Mouse (Mus musculus) ES-E14 (cell line): ENCODE data around the gene Pgpep1l. TPM values are rescaled to one million over a fixed set of nuclear protein-coding genes. Genes with fewer than 3 reads are reported as not detected.
"Not testable (repeated sequence)": the region's sequence is repeated elsewhere in the genome, so short reads cannot be mapped to it uniquely, and the experiment has no call there.

ENCODE experiments used
- DNase-seq: peaks from one replicate; pipeline ENCODE4 v3.0.0-alpha.2; 2013; ENCODE audit warnings: low read depth, low spot score
- H3K27ac ChIP-seq: 2 replicates; pipeline ENCODE4 v1.5.1; 2012; ENCODE audit warnings: low read depth, mild to moderate bottlenecking, low read length, moderate library complexity, mixed read lengths; ENCODE audit not compliant: poor library complexity, insufficient read depth, severe bottlenecking
- H3K36me3 ChIP-seq: 2 replicates; pipeline ENCODE4 v1.6.1; 2012; ENCODE audit warnings: mild to moderate bottlenecking, low read length, moderate library complexity, mixed read lengths; ENCODE audit not compliant: control insufficient read depth, poor library complexity, insufficient read depth, severe bottlenecking
- H3K4me1 ChIP-seq, 2 experiments: fragments of 150-350 bp in 1 of 2; sonication (generic) in 1 of 2; 2 replicates each; pipeline ENCODE4 v1.6.1; 2012; ENCODE audit warnings: low read length in 2 of 2, mild to moderate bottlenecking in 1 of 2, mixed read lengths in 1 of 2; ENCODE audit not compliant: control insufficient read depth in 2 of 2, insufficient read depth in 2 of 2, poor library complexity in 1 of 2
- H3K4me3 ChIP-seq, 2 experiments: fragments of 150-350 bp in 1 of 2; sonication (generic) in 1 of 2; 2 replicates each; pipeline ENCODE4 v1.5.1; 2012; ENCODE audit warnings: low read length in 2 of 2, low read depth in 1 of 2, mild to moderate bottlenecking in 1 of 2, mixed read lengths in 1 of 2; ENCODE audit not compliant: insufficient read depth in 1 of 2, poor library complexity in 1 of 2, severe bottlenecking in 1 of 2
- H3K9ac ChIP-seq: 2 replicates; pipeline ENCODE4 v1.6.1; 2012; ENCODE audit warnings: low read depth, mild to moderate bottlenecking, low read length, mixed read lengths; ENCODE audit not compliant: poor library complexity, insufficient read depth, severe bottlenecking
- H3K9me3 ChIP-seq: fragments of 150-350 bp; sonication (generic); 2 replicates; pipeline ENCODE4 v1.6.1; 2012; ENCODE audit warnings: low read depth, mild to moderate bottlenecking, low read length; ENCODE audit not compliant: control insufficient read depth, insufficient read depth
- CHD2 ChIP-seq: IDR thresholded peaks from 2 replicates; pipeline ENCODE4 v1.6.1; 2014; ENCODE audit warnings: mild to moderate bottlenecking, low read depth, low read length, inconsistent platforms
- HCFC1 ChIP-seq: IDR thresholded peaks from 2 replicates; pipeline ENCODE4 v1.6.1; 2012; ENCODE audit warnings: low read length, inconsistent platforms, borderline replicate concordance; ENCODE audit not compliant: insufficient read depth
- MAFK ChIP-seq: IDR thresholded peaks from 2 replicates; pipeline ENCODE4 v1.6.1; 2014; ENCODE audit warnings: mild to moderate bottlenecking, low read depth, low read length, inconsistent platforms; ENCODE audit not compliant: insufficient read depth
- ZC3H11A ChIP-seq: IDR thresholded peaks from 2 replicates; pipeline ENCODE4 v1.6.1; 2012; ENCODE audit warnings: low read depth, mild to moderate bottlenecking, inconsistent platforms, low read length, borderline replicate concordance
- ZNF384 ChIP-seq: IDR thresholded peaks from 2 replicates; pipeline ENCODE4 v1.6.1; 2012; ENCODE audit warnings: low read depth, low read length, inconsistent platforms
- in situ Hi-C, 2 experiments: fragments of 600-800 bp; cut with MboI; formaldehyde crosslinking; loops; one replicate each; pipeline ENCODE4 v1.15.1; 2025; ENCODE audit warnings: low sequenced_read_pairs in 2 of 2, inconsistent platforms in 1 of 2; ENCODE audit not compliant: unreplicated experiment in 2 of 2
- total RNA-seq: library from RNA; depleted of rRNA; stranded (reverse); fragments of 300-350 nt; gene quantifications from 2 replicates; pipeline ENCODE4 v1.2.3, GENCODE M21; 2012

Pgpep1l gene
- total RNA-seq, 1 experiment, result 0.45 TPM

DNA sequence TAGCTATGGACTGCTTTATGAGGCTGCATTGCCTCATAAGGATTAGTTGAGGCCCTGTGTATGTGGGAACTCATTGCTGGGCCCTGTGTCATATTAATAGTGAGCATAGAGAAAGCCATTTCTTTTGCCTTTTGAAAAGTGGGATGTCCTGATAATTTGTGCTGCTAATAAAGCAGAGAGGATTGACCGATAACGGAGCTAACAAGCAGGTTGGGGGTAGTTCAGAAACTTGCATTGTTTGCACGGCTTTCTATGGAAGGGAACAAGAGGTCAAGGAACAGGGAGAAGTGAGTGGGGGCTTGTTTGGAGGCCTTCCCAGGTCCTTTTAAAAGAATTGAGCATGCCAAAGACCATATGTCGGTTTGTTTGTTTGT, 13.9 kb upstream of the Pgpep1l start:
- no peak for DNase-seq
- Histone ChIP-seq H3K4me3 (no peak overlapping the region), H3K36me3 (peaks cover 1% of the 10 kb centered on the region; the same call in 1 of the 2 replicates), H3K9ac (no peak overlapping the region), H3K4me1 (peaks cover 5 to 26% of the 10 kb centered on the region in 2 experiments; a peak in 2 of 4 replicates), H3K27ac (no peak overlapping the region), H3K9me3 (no peaks in the 10 kb centered on the region)
- in situ Hi-C loops, result no loop called here
- no peak for TF ChIP-seq HCFC1
- no peak for TF ChIP-seq MAFK
- no peak for TF ChIP-seq ZC3H11A
- no peak for TF ChIP-seq ZNF384
- no peak for TF ChIP-seq CHD2

DNA sequence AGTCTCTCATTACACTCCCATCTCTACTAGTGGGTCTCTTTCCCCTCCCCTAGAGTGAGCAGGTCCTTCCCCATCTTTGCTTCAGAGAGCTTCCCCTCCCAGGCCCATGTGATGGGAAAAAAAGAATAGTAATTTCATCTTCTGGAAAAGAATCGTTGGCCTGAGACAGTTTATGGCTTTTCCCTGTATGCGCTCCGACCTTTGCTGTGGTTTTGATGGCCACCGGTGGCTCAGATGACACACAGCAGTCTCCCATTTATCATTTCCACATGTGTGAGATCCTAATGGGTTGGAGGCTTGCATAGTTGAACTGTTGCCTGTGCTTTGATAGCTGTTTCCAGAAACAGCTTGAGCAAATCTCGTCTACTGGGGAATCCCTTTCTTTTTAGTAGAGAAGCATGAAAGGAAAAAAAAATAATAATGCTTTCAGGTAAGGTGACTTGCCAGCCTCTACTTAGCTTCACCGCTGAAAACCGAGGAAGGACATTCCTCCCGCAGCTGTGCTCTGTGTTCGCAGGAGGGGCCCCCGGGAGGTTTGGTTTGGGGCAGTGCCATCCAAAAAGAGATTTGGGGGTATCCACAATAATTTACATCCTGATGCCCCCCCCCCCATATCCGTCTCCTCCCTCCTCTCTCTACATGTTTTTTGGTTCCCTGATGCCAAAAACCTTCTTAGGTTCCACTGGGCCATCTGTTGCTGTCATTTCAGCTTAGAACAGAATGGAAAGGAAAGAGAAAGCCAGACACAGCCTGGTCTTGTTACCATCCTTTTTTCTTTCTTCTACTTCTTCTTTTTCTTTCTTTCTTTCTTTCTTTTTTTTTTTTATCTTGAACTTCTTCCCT, 13.2 kb upstream of the Pgpep1l start:
- peaks cover 1% of the 10 kb centered on the region; the same call in 1 of the 2 replicates for H3K36me3 ChIP-seq
- H3K4me3 ChIP-seq, result peak overlapping the region in 1 of 2 experiments; percentile 17; a peak in 1 of 4 replicates
- peaks cover 5 to 26% of the 10 kb centered on the region in 2 experiments; a peak in 2 of 4 replicates for H3K4me1 ChIP-seq
- H3K27ac ChIP-seq, result no peak overlapping the region; the same call in 1 of the 2 replicates
- no peak overlapping the region; the same call in 1 of the 2 replicates for H3K9ac ChIP-seq
- TF ChIP-seq ZNF384, result no peak
- TF ChIP-seq CHD2, result no peak
- TF ChIP-seq ZC3H11A, result no peak
- no peak for TF ChIP-seq HCFC1
- TF ChIP-seq MAFK, result no peak
- no peak for DNase-seq
- no peaks in the 10 kb centered on the region for H3K9me3 ChIP-seq
- in situ Hi-C loops, result no loop called here

DNA sequence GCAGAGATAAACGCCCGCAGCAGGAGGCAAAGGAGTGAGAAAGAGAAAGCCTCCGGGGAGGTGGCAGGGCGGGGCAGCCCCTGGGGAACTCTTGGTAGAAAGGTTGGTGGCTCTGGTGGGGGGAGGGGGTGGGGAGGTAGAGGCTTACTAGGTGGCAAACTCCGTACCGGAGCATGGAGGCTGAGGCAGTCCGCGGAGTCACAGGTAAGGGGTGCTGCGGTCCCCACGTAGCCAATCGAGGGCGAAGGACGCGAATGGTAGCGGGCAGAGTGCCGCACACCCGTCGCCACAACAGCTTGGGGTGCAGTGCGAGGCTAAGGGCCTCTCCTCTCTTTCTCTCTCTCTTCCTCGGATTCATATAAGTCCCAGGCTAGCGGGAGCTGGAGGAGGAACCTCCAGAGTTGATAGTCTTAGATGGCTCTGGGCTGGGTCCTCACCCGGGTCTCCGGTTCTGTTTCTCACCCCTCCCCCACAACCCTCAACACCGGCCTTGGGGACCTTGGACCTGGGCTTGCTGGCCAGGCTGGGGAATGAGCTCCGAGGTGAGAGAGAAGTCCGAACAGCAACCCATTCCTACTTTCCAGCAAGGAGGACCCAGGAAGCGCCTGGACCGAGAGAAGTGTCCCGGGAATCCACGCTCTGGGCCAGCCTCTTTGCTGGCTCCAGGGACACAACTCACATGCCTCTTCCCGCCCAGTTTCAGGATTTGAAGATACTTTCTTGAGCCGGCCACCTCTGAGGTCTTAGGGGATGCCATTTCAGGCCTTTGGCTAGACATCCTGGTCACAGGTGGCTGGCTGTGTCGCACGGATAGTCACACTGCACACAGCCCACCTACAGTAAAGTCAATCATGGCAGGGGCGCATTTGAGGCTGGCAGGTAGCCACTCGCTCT, 12.1 kb upstream of the Pgpep1l start:
- peak overlapping the region; percentile 68 to 71 for H3K4me3 ChIP-seq
- in situ Hi-C loops, result no loop called here
- DNase-seq, result peak; percentile 86
- H3K27ac ChIP-seq, result peak overlapping the region; percentile 84
- no peaks in the 10 kb centered on the region for H3K9me3 ChIP-seq
- peaks cover 1% of the 10 kb centered on the region; the same call in 1 of the 2 replicates for H3K36me3 ChIP-seq
- TF ChIP-seq ZC3H11A, result no peak
- no peak for TF ChIP-seq ZNF384
- no peak for TF ChIP-seq MAFK
- TF ChIP-seq CHD2, result no peak
- no peak for TF ChIP-seq HCFC1
- H3K4me1 ChIP-seq, result peaks cover 5 to 26% of the 10 kb centered on the region in 2 experiments; a peak in 2 of 4 replicates
- peak overlapping the region; percentile 78 for H3K9ac ChIP-seq

DNA sequence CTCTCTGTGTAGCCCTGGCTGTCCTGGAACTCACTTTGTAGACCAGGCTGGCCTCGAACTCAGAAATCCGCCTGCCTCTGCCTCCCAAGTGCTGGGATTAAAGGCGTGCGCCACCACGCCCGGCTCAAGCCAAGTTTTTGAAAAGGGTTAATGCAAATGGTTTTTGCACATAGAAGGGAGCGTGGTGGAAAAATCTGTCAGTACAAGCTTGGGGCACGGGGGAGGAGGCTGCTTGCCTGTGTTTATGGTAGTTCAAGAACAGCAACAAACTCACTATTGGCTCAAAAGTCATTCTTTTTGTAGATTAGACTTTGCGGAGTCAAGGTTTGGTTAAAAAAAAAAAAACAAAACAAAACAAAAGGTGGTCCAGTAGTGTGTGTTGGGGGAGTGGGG, 11.4 kb upstream of the Pgpep1l start:
- peak; percentile 2; the same call in 1 of the 2 replicates for TF ChIP-seq ZNF384
- peak overlapping the region; percentile 68 to 71 for H3K4me3 ChIP-seq
- DNase-seq, H3K9ac ChIP-seq, in situ Hi-C loops, H3K36me3 ChIP-seq, H3K9me3 ChIP-seq: not testable (repeated sequence)
- peak overlapping the region; percentile 34; the same call in 1 of the 2 replicates for H3K27ac ChIP-seq
- H3K4me1 ChIP-seq, result peaks cover 5 to 23% of the 10 kb centered on the region in 2 experiments; a peak in 2 of 4 replicates
